Mouse (Mus musculus) T-helper 17 cell (primary cell): ENCODE data around the gene Mfrp.

Experiments used
- in situ Hi-C, 2 experiments: fragments of 300-600 bp; cut with MboI, MseI; formaldehyde crosslinking; loops; 1 replicate in 1 of 2; 2 replicates in 1 of 2; pipeline ENCODE4 v1.15.1; 2025; ENCODE audit warnings: high pct_unique_total_duplicates in 2 of 2

The Mfrp gene

DNA sequence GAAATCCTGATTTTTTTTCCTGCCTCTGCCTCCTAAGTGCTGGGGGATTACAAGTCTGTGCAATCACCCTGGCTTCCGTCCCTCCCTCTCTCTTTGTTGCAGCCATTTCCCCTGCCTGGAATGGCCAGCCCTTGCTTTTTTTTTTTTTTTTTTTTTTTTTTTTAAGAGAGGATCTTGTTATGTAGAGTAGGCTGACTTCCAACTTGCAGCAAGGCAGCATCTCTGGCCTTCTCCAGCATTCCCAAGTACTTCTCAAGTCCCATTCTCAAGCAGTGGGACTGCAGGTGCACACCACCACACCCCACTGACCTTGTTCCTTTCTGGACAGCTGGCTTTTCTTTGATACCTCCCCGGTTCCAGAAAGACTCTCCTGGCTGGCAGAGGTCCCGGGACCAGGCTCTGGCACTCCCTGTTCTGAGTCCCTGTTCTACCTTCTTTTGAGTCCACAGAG is 25.8 kb downstream of the Mfrp start:
- in situ Hi-C loops, result loop anchor here in 1 of 2 experiments (10.0 kb wide), 1 partner anchor 227 kb away; no protein-coding TSS in a partner anchor

DNA sequence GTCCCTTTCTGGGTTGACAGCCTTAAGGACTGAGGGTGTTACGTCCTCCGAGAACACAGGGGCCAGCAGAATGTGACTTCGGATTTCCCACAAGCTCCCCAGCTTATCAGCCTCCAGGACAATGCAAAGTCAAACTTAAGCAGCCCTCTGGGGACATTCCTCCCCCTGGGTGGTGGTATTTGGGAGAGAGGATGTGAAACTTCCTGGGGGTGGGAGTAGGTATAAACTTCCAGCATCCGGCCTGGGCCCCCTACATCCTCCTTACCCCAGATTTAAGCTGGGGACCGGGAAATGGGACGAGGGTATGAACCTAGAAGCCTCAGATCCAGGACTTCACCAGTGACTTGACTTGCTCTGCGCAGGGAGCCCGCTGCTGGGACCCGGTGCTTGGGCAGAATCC is 28.1 kb downstream of the Mfrp start:
- in situ Hi-C loops, result loop anchor here (5.0 to 10.0 kb wide), 2 partner anchors 133 to 225 kb away; no protein-coding TSS in a partner anchor

DNA sequence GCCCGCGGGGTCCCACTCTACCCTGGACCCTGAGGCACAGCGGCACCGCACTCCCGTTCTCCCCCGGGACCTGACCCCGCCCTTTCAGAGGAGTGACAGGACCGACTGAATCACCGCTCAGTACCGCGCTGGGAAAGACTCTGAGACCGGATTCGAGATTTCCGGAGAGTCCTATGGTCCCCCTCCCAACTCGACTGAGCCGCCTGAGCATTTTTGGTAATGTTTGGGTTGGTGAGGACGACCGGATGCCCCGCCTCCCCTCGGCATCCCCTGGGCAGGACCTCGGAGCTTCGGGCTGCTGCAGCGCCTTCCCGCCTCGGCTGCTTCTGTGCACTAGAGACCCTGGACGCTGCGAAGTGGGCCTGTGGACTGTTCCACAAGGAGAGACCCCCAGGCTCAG is 28.5 kb downstream of the Mfrp start:
- in situ Hi-C loops, result loop anchor here in 1 of 2 experiments (5.0 kb wide), 1 partner anchor 132 kb away; no protein-coding TSS in a partner anchor

DNA sequence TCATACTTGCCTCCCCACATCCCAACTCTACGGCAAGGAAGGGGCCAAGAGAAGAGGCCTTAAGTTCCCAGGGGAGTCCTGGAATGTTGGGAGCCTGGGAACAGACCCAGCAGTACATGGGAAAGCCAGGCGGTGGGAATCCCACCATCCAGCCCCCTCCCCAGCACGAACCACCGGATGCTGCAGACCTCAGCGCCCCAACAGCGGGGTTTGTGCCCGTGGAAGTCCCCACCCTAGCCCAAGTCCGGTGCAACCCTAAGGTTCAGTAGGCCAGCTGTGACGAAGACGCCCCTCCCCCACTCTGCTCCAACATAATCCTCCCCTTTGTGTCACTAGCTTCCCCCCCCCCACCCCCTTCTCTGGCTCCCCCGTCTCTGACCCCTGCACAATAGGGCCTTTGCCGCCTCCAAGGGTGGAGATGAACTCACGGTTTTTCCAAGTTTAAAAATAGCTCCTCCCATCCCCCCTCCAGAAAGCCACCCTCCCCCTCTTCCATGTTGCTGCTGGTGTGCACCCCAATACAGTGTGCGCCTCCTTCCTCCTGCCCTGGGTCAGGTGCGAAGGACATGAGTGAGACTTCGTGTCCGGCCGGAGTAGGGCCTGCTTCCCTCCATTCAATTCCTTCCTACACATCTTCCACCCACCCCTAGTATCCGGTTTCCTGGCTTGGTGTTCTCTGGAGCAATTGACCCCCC is 29.2 kb downstream of the Mfrp start:
- in situ Hi-C loops, result loop anchor here in 1 of 2 experiments (5.0 kb wide), 1 partner anchor 132 kb away; no protein-coding TSS in a partner anchor

DNA sequence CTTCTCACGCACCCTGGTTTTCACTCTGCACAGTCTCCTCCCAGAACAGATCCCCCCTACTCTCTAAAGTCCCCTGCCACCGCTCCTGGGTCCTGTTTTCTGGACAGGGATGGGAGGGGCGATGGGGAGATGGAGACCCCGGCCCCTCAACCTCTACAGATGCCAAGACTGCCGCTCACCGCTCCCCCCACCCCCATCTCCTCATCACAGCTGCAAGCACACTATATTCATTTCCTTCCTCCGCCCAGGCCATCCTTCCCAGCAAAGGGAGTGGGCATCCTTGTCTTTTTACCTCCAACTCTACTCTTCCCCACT is 29.7 kb downstream of the Mfrp start:
- in situ Hi-C loops, result loop anchor here in 1 of 2 experiments (5.0 kb wide), 1 partner anchor 131 kb away; no protein-coding TSS in a partner anchor

DNA sequence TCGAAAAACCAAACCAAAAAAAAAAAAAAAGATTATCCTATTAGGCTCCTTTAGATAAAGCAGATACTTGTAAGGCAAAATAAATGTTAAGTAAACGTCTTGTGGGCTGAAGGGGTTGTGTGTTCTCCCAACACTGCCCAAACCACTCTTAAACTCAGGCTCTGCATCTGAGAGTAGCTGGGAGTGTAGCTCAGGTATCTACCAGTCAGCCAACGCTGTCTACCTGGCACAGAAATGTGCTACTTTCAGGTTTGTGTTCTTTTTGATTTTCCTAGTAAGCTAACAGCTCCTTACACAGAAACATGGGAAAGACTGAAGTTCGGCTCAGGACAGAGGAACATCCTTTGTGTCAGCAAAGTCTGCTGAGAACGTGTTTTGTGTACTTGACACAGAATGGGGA is 30.7 kb downstream of the Mfrp start:
- in situ Hi-C loops, result loop anchor here in 1 of 2 experiments (5.0 kb wide), 1 partner anchor 130 kb away; no protein-coding TSS in a partner anchor

DNA sequence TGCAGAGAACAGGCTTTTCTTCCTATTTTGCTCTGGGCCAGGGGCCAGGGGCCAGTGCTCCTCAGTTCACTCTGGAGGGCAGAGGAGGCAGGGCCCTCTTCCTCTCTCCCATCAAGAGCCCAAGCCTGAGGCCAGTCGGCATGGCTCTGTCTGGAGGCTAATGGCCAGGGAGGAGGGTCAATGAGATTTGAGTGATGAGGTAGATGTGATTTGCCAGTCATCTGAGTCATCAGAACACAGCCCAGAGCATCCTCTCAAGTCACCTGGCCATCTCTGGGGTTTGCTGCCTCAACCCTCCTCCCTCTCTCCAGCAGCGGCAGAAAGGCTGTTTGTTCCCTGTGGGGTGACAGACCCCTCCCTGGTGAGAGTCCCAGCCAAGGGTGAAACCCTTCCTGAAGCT is 31.8 kb downstream of the Mfrp start:
- in situ Hi-C loops, result loop anchor here in 1 of 2 experiments (5.0 kb wide), 1 partner anchor 129 kb away; no protein-coding TSS in a partner anchor

DNA sequence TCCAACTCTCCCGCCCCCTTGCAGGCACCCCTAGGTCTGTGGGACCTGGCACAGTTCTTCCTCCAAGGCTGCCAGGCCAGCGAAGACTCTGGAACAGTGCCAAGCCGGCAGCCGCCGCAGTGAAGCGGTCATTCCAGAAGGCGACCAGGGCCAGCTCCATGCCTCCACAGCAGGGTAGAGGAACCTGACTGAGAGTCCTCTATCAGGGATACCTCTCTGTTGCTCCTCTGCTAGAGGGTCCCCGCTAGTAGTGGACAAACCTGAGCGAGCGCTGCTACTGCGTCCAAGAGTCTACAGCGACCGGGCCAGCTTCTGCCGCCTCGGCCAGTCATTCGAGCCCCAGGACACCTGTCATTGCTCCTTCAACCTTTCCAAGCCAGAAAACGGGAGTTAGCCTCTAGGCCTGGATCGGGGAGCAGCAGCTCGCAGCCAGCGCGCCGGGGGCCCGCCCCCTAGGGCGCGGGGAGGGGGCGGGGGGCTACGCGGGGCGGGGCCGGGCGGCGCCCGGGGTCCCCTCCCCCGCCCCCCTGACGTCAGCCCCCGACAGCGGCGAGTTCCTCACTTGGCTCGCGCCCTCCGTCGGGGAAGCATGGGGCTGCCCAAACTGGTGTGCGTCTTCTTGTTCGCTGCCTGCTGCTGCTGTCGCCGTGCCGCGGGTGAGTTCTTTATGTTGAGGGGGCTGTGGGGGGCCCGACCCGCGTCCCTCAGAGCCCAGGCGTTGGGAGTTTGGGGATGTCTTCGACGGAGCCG is 32.7 kb downstream of the Mfrp start, which contains the start of gene Mcam:
TSS of gene Mcam (plus strand) at position 369 of the 750 bp plus-strand sequence.
- in situ Hi-C loops, result loop anchor here in 1 of 2 experiments (5.0 kb wide), 1 partner anchor 128 kb away; no protein-coding TSS in a partner anchor

DNA sequence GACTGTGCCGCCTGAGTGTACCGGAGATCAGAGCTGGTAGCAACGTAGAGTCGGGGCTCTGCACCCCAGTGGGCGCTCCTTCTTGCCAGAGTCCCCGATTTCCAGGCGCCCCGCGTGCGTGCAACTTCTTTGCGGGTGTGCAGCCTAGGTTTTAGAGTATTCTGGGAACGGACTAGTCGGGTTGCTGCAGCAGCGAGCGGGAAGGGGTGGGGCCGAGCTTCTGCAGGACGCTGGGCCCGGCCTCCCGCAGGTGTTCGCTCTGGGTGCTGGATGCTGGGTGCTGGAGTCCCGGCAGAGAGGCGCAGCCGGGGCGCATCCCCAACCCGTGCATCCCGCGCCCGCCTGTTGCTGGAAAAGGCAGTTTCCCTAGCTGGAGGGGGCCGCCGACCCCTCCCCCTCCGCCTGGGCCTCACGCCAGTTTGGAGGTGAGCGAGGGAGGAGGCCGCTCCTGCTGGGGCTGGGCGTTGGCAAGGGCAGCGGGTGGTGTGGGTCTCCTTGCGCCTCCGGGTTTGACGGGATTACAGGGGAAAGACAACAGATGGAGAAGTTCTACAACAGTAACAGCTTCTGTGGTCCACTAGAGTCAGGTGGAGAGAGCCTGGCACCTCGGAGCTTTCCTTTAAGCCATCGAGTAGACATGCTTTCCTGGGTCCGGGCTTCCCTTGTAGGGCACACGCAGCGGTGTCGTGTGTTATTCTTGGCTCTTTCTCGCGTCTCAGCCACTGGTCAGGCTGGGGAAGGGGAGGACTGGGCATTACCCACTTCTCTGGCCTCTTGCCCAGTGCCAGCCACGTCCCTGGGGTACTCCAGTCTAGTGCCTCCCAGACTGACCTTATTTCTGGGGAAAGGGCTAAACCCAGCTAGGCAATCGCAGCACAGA is 33.6 kb downstream of the Mfrp start:
- in situ Hi-C loops, result loop anchor here in 1 of 2 experiments (5.0 kb wide), 1 partner anchor 127 kb away; no protein-coding TSS in a partner anchor

DNA sequence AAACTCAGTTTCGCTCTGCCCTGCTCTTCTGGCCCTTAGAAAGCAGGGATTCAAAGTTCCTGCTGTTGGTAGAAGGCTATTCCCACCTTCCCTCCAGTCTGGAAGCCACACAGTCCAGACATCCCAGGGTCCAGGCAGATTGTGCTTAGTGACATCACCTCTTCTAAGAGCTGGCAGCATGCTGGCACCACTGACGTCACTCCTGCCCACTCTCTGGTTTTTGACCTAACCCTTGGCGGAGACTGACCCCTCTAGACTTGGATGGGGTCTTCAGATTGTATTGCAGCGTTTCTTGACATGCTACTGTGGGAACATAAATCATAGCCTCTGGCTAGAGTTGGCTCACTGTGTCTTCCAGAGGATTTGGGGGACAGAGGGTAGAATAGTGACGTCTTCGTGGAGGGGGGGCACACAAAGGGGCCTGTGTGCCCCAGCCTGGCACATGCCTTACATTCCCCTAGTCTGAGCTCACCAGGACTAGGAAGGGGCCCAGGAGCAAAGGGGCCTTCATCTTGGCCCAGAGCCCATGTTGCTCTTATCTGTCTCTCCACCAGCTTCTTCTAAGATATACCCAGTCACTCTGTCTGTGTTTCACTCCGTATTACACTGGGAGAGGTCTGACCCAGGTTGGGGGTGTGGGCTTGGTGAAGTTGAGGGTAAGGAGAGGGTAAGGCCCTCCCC is 34.3 kb downstream of the Mfrp start:
- in situ Hi-C loops, result no loop called here

DNA sequence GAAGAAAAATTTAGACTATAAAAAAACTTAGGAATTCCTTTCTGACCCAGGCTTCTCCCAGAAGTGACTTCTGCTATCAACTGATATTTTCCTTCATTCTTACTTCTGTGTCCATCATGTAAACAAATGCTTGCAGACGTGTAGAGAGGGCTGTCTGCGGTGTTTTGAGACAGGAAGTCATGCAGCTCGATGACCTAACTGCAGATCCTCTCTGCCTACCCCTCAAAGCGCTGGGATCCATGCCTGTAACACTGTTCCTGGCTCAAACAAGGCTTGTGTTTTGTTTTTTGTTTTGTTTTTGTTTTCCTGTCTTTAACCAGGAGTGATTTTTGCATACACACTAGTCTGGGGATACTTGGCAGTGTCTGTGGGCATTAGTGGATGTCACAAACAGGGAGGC is 36.3 kb downstream of the Mfrp start:
- in situ Hi-C loops, result no loop called here

DNA sequence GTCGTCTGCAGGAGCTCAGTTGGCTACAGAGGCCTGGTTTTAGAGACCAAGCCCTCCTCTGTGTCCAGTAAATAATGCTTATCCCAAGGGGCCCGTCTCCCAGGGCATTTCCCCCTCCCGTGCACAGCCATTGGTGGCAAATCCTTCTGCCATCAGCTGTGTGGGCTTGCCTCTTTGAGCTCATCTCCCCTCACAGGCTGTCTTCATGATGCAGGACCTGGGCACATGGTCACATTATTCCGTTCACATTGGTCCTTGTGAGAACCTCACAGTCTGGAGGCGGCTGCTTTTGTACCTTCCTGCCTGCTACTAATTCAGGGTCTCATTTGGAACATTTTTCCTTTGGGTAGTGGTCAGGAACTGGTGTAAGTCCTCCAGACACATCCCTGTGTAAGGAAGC is 40.4 kb downstream of the Mfrp start:
- in situ Hi-C loops, result no loop called here

DNA sequence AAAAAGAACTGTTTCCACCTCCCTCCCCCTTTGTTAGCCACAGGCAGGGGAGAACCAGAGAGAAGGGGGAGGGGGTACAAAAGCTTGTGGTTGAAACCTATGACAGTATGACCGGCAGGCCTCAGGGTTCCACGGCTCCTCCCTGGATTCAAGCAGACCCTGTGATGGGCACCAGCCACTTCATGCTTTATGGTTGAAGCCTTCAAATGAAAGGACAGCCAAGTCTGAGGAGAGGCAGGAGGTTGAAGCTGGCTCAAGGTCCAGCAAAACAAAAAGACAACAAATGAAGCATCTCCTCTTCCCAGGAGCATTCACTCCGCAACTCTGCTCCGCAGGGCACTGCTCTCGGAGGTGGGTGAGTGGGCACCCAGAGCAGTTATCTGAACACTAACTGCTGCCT is 41.9 kb downstream of the Mfrp start:
- in situ Hi-C loops, result no loop called here

DNA sequence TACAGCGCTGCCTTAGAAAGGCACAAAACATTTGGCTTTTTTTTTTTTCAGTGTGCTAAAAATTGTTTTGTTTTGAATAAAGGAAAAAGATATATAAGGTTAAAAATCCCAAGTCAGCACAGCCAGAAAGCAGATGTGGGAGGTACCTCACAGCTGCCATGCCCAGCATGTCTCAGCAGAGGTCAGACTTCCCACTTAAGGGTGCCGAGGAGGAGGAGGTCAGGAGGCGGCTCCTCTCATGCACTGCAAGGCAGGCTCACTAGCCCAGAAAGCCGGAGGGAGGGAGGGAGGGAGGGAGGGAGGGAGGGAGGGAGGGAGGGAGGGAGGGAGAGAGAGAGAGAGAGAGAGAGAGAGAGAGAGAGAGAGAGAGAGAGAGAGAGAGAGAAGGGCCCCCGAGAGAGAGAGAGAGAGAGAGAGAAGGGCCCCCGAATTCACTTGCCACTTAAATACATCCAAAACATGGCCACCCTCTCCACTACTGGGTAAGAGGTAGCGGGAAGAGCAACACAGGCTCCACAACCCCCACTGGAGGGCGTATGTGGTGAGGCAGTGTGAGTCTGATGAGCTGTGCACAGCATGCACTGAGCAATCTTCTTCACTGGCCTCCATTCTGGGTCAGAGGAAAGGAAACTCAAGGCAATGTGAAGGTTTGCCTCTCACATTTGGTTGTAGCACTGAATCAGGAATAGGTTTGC is 42.6 kb downstream of the Mfrp start:
- in situ Hi-C loops, result no loop called here

DNA sequence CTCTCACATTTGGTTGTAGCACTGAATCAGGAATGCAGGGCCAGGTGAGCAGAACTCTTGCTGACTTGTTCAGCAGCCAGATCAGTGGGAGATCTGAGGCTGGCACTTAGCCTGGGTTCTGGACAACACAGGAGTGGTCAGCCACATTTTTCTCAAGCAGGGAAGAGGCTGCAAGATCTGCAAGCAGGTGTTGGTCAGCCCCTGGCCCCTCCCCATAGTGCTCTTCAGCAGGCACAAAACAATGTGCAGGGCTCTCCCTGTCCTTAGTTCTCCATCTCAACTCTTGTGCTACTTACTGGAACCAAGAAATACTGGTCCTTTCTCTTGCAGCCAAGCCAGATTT is 43.2 kb downstream of the Mfrp start:
- in situ Hi-C loops, result loop anchor here in 1 of 2 experiments (5.0 kb wide), 1 partner anchor 38 kb away; no protein-coding TSS in a partner anchor

DNA sequence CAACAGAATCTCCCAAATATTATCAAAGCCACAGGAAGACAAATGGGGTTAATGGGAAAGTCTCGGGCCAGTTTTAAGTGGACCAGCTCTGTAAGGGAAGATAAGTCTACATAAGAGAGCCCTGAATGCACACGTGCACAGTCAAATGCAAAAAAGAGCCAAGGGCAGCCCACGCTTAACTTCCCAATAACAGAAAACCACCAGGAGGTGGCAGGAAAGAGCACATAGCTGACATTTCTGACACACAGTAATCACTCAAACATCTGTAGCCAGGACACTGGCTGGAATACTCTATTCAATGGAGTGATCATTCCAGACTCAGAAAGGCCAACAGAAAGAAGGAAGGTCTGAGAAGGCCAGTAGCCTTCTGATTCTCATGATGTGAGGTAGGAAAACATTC is 45.8 kb downstream of the Mfrp start:
- in situ Hi-C loops, result loop anchor here in 1 of 2 experiments (5.0 kb wide), 1 partner anchor 35 kb away; no protein-coding TSS in a partner anchor
